Mouse (Mus musculus) spleen, adult 18-20 months (tissue): ENCODE measurements around the gene Ccl22.
A peak's percentile ranks its signal among the peaks of the same experiment; 100 is the strongest.

ENCODE experiments used
- DNase-seq, 2 experiments: peaks; one replicate each; pipeline ENCODE4 v3.0.0; 2022; ENCODE audit warnings: mixed read lengths in 2 of 2

Ccl22 gene

GRCm38 (mm10) chr8:94779534-94780294, 34.3 kb downstream of the Ccl22 start:
- no peak for DNase-seq

DNA sequence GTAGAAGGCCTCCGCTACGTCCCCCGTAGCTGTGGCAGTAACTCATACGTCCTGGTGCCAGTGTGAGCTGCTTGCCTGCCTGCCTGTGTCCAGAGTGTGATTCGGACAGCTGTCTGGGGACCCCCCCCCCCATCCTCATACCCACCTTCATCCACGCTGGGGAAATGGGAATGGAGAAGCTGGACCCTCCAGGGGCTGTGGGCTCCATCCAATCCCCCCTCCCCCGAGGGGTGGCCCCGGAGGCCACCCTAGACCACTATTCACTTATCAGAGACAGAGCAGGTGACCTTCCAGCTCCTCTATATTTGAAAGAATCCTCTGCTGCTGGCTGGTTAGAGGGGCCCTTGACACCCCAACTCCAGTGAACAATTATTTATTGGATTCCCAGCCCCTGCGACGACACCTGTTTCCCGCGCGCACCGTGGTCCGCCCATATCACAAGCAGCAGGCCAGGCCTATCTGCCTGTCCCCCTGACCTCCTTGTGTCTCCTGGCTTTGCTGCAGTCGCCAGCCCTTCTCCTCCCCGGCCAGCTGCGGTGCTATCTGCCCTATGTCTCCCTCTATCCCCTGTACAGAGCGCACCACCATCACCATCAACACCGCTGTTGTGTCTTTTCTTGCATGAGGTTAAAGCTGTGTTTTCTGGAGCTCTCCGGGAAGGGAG, 35.2 kb downstream of the Ccl22 start:
- DNase-seq: no peak

DNA sequence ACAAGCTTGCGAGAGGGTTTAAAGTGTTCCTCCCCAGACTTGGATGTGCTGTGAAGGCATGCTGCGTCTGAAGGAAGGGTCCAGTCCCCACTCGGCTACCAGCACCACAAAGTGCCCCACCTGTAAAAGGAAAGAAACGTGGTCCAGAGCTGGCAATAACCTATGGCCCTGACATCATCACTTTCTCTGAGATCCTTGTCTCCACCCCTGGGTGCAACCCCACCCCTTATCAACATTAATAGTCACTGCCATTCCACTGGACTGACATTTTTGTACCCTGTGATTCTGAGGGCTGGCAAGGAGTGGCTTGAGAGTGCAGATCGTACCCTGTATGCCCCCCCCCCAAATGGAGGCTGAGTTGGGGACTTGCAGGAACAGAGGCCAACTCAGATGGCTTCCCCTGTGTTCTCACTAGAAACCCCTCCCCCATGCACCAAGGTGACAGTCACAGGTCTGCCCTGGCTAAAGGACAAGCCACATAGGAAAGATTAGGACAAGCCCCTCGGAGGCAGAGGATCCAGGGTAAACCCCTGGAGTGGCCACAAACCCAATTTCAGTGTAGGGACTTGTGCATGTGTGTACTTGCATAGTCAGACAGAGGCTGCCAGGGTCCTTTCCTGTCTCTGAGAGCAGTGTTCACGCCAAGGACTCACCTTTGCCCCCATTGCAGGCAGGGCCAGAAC, 35.9 kb downstream of the Ccl22 start:
- no peak for DNase-seq

GRCm38 (mm10) chr8:94781838-94782235, 36.4 kb downstream of the Ccl22 start:
- DNase-seq: no peak

GRCm38 (mm10) chr8:94783890-94784289, 38.5 kb downstream of the Ccl22 start:
- DNase-seq: no peak

- peak; percentile 21 to 33 for DNase-seq
Observed at GRCm38 (mm10) chr8:94785247-94785985, 40.0 kb downstream of the Ccl22 start.

- DNase-seq: no peak
Observed at GRCm38 (mm10) chr8:94785995-94786595, 40.7 kb downstream of the Ccl22 start.

DNA sequence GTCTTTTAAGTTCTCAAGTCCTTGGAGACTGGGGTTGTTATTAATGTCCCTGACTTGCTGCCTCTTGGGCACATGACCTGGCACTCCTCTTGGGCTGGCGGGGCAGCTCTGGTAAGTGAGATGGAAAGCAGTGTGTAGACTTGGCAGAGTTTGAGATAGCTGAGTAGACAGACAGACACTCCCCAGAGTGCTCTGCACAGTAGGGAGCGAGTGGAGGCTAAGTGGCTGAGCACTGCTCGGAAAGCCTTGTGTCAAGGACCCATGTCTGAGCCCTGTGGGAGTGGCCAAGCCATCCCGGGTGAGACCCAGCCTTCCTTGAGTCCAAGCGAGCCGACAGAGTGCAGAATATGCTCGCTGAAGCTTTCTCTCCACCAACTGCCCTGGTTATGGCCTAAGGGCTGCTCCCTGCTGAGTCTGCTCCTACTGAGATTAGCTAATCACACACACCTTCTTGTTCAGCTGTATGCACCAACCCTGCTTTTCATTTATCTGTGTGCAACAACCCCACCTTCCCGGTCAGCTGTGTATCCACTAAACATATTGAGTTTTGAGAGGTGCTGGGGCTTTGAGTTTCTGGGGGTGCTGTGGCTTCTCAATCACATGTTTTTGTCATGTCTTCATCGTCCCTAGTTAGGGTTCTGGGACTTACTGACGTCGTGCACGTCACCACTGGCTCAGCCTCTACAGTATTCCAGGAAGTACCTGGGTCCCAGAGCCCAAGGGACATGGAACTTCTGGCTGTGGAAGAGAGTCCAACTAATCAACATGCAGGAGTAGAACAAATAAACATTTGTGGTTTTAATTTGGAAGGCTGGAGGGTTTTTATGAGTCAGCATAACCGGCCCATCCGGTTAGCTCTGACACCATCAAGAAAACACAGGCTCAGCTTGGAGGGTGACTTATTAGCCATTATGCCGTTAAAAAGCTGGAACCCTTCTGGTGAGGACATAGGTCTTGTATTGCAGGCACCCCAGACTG, 42.4 kb downstream of the Ccl22 start:
- DNase-seq: no peak

GRCm38 (mm10) chr8:94789256-94789955, 44.0 kb downstream of the Ccl22 start:
- DNase-seq: no peak

DNA sequence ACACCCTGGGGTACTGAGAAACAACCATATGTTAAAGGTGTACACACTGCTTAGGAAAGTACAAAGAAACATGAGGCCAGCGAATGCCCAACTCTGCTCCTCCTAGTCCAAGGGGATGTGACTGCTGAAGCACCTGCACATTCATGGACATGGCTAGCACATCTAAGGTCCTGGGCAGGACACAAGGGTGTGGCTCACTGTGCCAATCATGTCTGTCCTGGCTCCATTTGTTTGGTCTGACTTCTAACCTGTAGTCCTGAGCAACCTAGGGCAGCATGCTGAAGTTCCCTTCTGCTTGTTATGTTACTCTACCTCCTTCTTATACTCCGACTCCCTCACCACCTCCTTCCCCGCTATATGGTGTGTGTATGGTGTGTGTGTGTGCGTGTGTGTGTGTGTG, 49.0 kb downstream of the Ccl22 start:
- DNase-seq: no peak

DNA sequence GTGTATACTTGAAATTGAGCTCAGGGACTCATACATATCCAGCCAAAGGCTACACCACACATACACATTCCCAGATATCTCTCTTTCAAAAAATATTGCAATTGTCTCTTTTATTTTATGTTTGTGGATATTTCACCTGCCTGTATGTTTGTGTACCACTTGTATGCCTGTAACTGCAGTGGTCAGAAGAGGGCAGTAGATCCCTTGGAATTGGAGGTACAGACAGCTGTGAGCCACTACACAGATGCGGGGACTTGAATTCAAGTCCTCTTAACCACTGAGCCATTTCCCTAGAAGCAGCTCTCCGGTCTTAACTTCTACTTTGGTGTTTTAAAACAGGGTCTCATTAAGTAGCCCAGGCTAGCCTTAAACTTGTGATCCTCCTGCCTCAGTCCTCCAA, 49.4 kb downstream of the Ccl22 start:
- no peak for DNase-seq

DNA sequence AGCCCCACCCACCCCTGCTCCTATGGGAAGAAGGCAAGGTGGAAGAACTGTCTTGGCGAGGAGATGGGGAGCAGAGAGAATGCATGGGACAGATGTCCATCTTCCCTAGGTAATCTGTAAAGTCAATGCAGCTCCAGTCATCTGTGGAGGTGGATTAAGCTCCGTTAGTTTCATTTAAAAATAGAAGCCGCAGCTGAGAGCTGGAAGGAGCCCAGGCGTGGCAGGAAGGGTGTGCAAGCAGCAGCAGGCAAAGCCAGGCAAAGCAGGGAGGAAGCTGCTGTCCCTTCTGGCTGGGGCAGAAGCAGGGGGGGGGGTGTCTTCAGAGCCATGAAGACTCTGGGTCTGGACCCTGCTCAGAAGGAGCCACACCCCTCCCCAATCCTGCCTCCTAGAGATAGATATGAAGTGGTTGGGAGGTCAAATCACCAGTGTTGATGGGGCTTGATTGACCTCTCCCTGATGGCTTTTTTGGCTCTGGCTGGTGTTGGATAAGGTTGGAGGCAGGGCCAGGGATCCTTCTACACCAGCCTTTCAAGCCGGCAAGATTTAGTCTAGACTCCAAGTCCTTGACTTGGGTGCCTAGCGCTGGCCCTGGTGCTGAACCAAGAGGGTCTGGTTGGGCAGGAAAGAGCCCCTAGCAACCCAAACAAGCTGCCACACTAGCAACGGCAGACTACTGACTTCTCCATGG, 55.0 kb downstream of the Ccl22 start:
- DNase-seq: no peak
